Mouse (Mus musculus) cerebellum, adult 11 months (tissue): ENCODE data around the gene Myo16.

ENCODE experiments used
- DNase-seq: peaks from one replicate; pipeline ENCODE4 v3.0.0; 2022

Gene Myo16

DNA sequence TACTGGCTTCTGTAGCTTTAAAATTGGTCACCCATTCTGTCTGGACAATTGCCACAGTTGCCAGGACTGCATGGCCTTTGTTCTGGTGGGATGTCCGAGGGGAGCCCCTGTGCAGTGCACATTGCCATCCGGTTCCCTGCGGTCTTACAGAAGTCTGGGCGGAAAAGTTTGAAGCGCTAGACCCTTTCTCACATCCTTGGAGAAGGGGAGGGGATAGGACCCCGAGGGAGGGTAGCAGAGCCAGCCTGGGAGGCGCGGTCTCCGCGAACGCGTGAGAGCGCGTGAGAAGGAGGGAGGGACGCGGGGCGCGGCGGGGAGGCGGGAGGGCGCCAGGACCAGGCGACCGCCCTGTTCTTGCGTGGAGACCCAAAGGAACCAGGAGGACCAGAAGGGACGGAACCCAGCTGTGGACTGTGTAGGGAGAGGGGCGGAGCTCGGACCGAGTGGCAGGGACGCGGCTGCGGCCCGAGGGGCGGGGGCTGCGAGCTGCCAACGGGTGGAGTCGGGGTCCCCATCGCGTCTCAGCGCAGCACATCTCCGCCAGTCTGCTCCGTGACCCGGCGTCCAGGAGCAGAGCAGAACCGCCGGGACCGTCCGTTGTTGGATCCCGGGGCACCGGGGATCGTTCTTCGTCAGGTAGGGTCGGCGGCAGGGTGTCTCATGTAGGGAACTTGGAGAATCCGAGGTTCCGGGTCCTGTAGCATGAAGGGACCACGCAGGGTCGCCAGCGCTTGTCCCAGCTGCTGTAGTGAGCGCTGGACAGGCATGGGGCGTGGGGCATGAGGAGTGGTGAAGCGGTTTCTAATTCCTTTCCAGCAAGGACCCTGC is at the start of gene Myo16:
Gene Myo16, plus strand, starts transcription at position 301 of the 828 bp plus-strand sequence.
- no peak for DNase-seq

DNA sequence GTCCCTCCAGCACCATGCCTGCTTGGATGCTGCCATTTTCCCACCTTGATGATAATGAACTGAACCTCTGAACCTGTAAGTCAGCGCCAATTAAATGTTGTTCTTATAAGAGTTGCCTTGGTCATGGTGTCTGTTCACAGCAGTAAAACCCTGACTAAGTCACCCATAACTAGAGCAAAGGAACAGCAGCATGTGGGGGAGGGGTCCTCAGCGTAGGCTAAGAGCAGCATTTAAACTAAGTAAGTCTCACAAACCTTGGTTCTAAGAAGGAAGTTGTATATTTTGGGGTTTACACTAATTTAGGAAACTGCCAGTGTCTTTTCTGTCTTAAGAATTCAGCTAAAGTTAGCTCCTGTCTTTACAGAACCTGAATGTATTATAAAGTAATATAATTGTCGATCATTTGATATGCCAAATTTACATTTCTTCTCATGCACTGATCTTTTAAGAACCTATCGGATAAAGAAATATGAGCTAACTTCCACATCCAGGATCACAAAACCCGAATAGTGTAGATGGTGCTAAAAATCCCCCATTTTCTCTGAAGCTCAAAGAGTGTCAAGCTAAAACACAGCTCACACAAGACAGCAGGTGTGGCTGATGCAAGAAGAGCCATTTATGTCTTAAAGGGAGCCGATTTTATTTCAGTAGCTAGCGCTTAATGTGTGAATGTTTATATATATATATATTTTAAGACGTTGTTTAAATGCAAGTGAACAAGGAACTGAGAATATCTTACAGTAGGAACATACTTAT is 45.0 kb upstream of the Myo16 start:
- no peak for DNase-seq

GRCm38 (mm10) chr8:10122749-10123148 is 31.0 kb upstream of the Myo16 start:
- DNase-seq, result no peak

DNA sequence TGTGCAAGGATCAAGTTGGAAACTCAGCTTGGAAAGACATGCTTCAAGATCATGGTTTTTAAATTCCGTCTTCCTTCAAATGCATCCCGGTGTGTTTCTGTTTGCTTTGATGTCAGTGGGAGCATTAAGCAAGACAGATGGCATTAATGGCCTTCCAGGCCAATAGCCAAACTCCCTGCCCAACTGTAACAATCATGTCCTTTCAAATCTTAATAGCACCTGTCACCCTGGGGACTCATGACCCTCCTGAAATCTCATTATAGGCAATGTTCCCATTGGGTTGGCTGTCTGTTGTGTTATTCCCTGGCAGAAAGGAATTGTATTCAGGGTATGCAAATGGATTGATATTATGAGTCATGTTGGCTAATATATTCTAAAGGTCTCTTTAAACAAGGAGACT is 30.3 kb upstream of the Myo16 start:
- peak; percentile 8 for DNase-seq

GRCm38 (mm10) chr8:10125684-10126083 is 28.0 kb upstream of the Myo16 start:
- peak; percentile 15 for DNase-seq

GRCm38 (mm10) chr8:10130513-10131414 is 22.9 kb upstream of the Myo16 start:
- no peak for DNase-seq

DNA sequence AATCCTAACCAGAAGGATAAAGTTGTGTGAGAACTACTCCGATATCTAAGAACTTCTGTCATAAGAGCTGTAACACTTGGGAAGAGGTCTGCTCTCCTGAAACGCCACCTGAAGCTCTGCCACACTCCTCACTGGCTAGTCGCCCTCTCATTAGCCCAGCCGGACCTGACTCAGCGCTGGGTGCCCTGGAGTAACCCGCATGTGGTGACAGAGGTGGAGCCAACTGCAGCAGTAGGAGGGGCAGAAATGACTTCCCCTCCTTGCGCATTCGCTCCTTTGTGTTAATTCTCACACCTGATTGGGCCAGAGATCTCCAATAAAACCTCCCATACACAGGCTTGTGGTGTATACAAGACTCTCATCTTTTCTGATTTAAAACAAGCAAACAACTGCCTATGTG is 14.2 kb upstream of the Myo16 start:
- DNase-seq, result no peak

DNA sequence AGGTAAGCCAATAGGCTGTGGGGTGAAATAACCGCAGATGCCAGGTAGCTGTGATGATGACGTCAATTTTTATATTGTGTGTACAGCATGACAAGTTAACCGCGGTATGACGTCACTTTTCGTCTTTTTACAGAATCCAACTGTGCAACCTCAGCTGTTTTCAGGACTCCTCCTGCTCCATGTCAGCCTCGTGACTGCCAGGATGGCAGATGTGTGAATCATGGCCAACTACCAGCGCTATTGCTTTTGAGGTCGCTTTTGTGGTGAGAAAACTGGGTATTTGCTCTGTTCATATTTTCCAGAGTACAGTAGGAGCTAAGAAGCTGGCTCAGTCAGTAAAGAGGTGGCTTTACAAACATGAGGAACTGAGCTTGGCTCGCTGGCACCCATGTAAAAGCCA is 9.8 kb upstream of the Myo16 start:
- DNase-seq, result no peak

DNA sequence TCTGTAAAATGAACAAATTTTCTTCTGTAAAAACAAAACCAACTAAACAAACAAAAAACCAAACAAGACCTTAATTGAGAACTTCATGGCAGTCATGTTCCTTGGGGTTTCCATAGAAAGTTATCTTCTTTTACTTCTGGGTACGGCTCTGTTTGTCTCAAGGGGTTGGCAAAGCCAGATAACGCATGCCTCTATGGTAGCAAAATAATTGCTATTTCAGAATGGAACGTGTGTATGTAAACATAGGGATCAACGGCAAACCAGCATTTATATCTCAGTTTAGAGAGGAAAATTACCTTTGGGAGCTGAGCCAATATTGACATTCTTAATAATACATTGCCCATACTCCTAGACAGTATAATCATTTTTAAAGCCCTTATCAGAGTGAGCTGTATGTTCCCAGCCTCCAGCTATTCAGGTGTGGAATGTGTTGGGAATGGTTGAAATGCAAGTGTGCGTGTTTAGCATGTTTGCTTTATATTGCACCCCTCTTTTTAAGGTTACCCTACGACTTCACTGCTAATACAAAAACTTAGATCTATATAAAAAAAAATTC is 1.9 kb upstream of the Myo16 start:
- no peak for DNase-seq

DNA sequence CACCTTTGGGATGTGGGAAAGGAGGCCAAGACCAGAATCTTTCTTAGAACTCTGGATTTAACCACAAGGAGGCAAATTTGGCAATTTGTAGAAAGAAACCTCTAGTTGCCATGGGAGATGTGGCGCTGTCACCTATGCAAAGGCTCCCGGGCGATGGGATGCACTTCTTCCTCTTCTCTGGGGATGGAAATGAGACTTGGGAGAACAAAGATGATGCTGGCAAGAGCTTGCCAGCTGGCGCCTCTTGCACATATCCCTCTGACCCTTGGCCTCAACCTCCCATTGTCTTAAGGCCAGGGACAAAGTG is 681 bp downstream of the Myo16 start:
- DNase-seq, result no peak

DNA sequence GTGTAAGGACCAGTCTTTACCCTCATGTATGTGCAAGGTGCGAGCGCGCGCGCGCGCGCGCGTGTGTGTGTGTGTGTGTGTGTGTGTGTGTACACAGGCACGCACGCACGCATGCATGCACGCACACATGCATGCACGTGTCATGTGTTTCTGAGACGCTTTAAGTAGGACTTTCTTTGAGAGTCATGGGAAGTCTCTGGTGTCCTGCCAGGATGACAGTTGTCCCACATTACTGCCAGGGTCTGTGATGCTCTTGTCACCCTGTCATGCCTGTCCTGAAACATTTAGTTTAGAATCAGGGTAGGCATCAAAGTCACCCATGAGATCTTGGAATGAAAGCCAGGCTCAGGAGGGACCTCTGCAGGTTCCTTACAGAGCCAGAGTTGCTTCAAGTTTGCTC is 1.4 kb downstream of the Myo16 start:
- DNase-seq, result no peak

GRCm38 (mm10) chr8:10161106-10161505 is 7.4 kb downstream of the Myo16 start:
- no peak for DNase-seq

GRCm38 (mm10) chr8:10164959-10165358 is 11.2 kb downstream of the Myo16 start:
- DNase-seq, result no peak

GRCm38 (mm10) chr8:10168326-10168725 is 14.6 kb downstream of the Myo16 start:
- no peak for DNase-seq

GRCm38 (mm10) chr8:10169894-10170293 is 16.2 kb downstream of the Myo16 start:
- no peak for DNase-seq

GRCm38 (mm10) chr8:10171321-10171720 is 17.6 kb downstream of the Myo16 start:
- no peak for DNase-seq

DNA sequence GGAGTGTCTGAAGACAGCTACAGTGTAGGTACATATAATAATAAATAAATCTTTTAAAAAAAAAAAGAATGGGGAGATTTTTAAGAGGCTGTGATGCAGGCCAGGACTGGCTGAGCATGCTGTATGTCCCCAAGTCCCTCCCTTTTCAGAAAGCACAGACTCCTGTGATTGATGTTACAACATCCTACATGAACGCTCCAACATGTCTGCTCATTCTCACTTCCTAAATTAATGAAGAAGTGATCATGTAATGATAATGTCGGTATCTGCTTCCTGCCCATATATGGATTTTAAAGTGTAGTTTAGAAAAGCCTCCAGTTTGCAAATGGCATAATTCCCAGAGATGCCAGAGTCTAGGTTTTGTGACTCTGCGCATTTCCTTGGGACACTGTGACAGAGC is 18.6 kb downstream of the Myo16 start:
- DNase-seq, result no peak

GRCm38 (mm10) chr8:10173033-10173747 is 19.5 kb downstream of the Myo16 start:
- no peak for DNase-seq

GRCm38 (mm10) chr8:10174201-10174840 is 20.6 kb downstream of the Myo16 start:
- DNase-seq, result peak; percentile 31

- no peak for DNase-seq
These were observed 21.4 kb downstream of the Myo16 start for GRCm38 (mm10) chr8:10174841-10175680.

DNA sequence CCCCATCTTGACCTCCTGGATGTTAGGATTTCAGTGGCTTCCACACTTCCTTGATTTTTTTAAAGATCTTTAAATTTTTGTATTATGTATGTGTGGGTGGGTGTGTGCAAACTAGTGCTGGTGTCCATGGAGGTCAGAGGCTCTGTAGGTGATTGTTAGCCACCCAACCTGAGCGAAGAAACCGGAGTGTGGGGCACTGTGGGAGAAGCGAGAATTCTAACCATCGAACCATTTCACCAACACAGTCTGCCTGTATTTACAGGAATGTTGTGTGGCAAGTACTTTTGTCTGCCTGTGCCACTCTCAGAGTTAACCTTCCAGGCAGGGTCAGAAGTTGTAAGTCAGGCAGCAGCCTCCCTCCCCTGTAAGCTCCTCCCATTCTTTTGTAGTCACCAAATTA is 22.3 kb downstream of the Myo16 start:
- no peak for DNase-seq
